Mouse (Mus musculus) hindbrain, embryonic 10.5 days (tissue): ENCODE data around the gene Tgfbrap1. TPM values are rescaled to one million over a fixed set of nuclear protein-coding genes. Genes with fewer than 3 reads are reported as not detected.
"Not testable (repeated sequence)": the region's sequence is repeated elsewhere in the genome, so short reads cannot be mapped to it uniquely, and the experiment has no call there.

Experiments used
- DNase-seq: peaks from one replicate; pipeline ENCODE4 v3.0.0-alpha.2; 2017; ENCODE audit warnings: low spot score
- H3K27ac ChIP-seq: fragments of 300-500 bp; sonication (generic); 2 replicates; pipeline ENCODE4 v1.5.1; 2016; ENCODE audit warnings: mild to moderate bottlenecking, moderate library complexity
- H3K27me3 ChIP-seq: fragments of 300-500 bp; sonication (generic); 2 replicates; pipeline ENCODE4 v1.6.1; 2016; ENCODE audit warnings: mild to moderate bottlenecking; ENCODE audit not compliant: poor library complexity, insufficient read depth, severe bottlenecking
- H3K36me3 ChIP-seq: fragments of 300-500 bp; sonication (generic); 2 replicates; pipeline ENCODE4 v1.6.1; 2016; ENCODE audit warnings: mild to moderate bottlenecking, moderate library complexity
- H3K4me1 ChIP-seq: fragments of 300-500 bp; sonication (generic); replicated peaks from 2 replicates; pipeline ENCODE4 v1.6.1; 2016; ENCODE audit warnings: mild to moderate bottlenecking
- H3K4me3 ChIP-seq: fragments of 300-500 bp; sonication (generic); 2 replicates; pipeline ENCODE4 v1.5.1; 2016; ENCODE audit warnings: mild to moderate bottlenecking, moderate library complexity
- H3K9me3 ChIP-seq: fragments of 300-500 bp; sonication (generic); 2 replicates; pipeline ENCODE4 v1.6.1; 2016; ENCODE audit warnings: mild to moderate bottlenecking, moderate library complexity
- WGBS: fragments of 180-500 bp; shearing (Covaris S2); methylation state at CpG from one replicate; pipeline ENCODE4 v1.1.7; 2016; 5-methylcytosine and 5-hydroxymethylcytosine counted together
- polyA plus RNA-seq: library from polyadenylated mRNA; unstranded; fragments of >200 nt; fragmentation: Nextera tagmentation; extraction: Ambion mirVana; gene quantifications from 2 replicates; pipeline ENCODE4 v1.2.1, GENCODE M21; 2016

Tgfbrap1 gene
- polyA plus RNA-seq, 1 experiment from 2014 or later, result 16.3 TPM

GRCm38 (mm10) chr1:43051903-43052302 lies 46.5 kb downstream of the Tgfbrap1 start:
- 95% methylated on average over 5 of the region's 5 CpGs for WGBS
- Histone ChIP-seq H3K4me3 (no peak overlapping the region), H3K4me1 (no peaks in the 10 kb centered on the region), H3K27ac (no peak overlapping the region), H3K9me3 (no peaks in the 10 kb centered on the region), H3K27me3 (no peaks in the 10 kb centered on the region), H3K36me3 (peaks cover 87% of the 10 kb centered on the region)
- no peak for DNase-seq

GRCm38 (mm10) chr1:43047811-43048210 lies 50.6 kb downstream of the Tgfbrap1 start:
- 88% methylated on average over 10 of the region's 10 CpGs for WGBS
- DNase-seq, result no peak

DNA sequence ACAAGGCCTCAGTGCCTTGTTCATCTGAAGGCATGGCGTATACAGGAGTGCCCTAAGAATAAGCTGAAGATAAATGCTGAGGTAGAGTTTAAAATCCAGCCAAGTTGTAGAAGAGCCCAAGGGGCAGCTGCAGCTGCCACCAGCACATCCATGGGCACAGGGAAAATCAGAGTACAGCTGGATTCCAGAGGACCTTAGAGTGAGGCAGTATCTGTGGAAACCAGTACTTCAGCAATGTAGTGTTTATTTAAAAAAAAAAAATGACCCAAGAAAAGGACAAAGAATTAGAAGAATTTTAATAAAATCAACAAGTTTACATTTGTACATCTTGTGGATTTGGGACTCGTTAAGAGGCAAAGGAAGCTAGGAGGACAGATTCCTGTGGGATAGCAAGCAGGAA lies 51.4 kb downstream of the Tgfbrap1 start:
- H3K9me3 ChIP-seq, result no peaks in the 10 kb centered on the region
- no peak overlapping the region for H3K4me3 ChIP-seq
- WGBS, result 88% methylated on average over 2 of the region's 2 CpGs
- peaks cover 40% of the 10 kb centered on the region for H3K36me3 ChIP-seq
- H3K27ac ChIP-seq, result no peak overlapping the region
- H3K4me1 ChIP-seq, result peaks cover 4% of the 10 kb centered on the region; the same call in 1 of the 2 replicates
- DNase-seq, result no peak
- no peaks in the 10 kb centered on the region for H3K27me3 ChIP-seq

More at GRCm38 (mm10) chr1:43047811-43048210, 50.6 kb downstream of the Tgfbrap1 start:
- Histone ChIP-seq H3K27me3 (no peaks in the 10 kb centered on the region), H3K9me3 (no peaks in the 10 kb centered on the region), H3K27ac (0 out of 2 replicates have a peak overlapping the region, but pooled peaks have one; percentile 16), H3K36me3 (peaks cover 46% of the 10 kb centered on the region), H3K4me1 (peaks cover 4% of the 10 kb centered on the region; the same call in 1 of the 2 replicates), H3K4me3 (no peak overlapping the region)

DNA sequence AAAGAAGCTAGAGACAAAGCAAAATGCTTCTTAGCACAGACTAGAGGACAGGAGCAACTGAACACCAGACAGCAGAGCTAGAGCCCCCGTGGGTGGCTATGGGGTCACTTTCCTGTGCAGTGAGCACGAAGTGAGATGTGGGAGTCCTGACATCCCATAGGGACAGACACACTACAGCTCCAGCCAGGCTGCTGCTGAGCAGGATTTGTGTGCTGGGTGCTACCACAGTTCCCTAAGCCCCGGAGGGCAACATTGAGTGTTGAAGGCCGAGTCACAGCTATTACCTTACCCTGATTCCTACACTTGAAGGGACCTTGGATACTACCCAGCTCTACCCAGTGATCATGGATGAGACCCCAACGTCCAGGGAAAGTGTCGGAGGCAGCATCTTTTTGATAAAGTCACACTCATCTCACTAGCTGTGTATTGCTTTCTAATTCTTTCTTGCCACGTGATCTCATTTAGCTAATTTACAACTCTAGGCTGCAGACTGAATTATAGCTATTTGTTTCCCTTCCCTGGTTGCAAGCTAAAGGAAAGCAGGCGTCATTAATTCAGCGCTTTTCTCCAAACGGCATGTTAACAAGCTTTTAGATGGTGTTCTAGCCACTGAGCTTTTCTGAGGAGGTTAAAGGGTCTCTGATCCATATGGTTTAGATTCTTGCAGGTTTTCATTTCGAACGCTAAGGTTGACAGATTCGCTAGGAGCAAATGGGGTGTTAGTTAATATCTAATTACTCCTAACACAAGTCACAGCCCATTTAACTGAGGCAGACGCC lies 53.0 kb downstream of the Tgfbrap1 start:
- H3K36me3 ChIP-seq, result peaks cover 24% of the 10 kb centered on the region
- peaks cover 4% of the 10 kb centered on the region; the same call in 1 of the 2 replicates for H3K4me1 ChIP-seq
- H3K4me3 ChIP-seq, result no peak overlapping the region
- no peaks in the 10 kb centered on the region for H3K9me3 ChIP-seq
- 79% methylated on average over 14 of the region's 14 CpGs for WGBS
- no peaks in the 10 kb centered on the region for H3K27me3 ChIP-seq
- no peak overlapping the region for H3K27ac ChIP-seq
- DNase-seq, result no peak

DNA sequence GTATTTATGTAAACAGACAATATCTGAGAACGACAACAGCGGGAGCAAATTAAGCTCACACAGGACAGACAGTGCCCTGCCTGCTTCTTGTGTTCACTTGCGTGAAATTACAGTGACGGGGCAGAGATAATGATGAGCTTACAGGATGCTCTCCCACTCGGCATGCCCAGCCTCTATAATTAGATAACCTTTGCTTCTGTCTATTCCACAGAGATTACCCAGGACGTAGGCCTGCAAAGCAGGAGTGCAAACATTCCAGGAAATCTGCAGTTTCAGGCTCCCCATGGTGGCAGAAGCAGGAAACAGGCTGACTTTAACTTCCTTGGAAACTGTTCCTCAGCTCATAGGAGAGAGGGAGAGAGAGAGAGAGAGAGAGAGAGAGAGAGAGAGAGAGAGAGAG lies 56.2 kb downstream of the Tgfbrap1 start:
- WGBS, result 66% methylated on average over 6 of the region's 6 CpGs
- Histone ChIP-seq H3K27ac (no peak overlapping the region), H3K36me3 (no peaks in the 10 kb centered on the region), H3K4me3 (no peak overlapping the region), H3K4me1 (peaks cover 4% of the 10 kb centered on the region; the same call in 1 of the 2 replicates), H3K9me3 (no peaks in the 10 kb centered on the region), H3K27me3 (no peaks in the 10 kb centered on the region)
- DNase-seq, result no peak

GRCm38 (mm10) chr1:43036014-43036413 lies 62.4 kb downstream of the Tgfbrap1 start:
- Histone ChIP-seq H3K36me3 (no peaks in the 10 kb centered on the region), H3K4me3 (no peak overlapping the region), H3K27me3 (no peaks in the 10 kb centered on the region), H3K4me1 (no peaks in the 10 kb centered on the region), H3K27ac (no peak overlapping the region), H3K9me3 (no peaks in the 10 kb centered on the region)
- no peak for DNase-seq
- WGBS, result 84% methylated on average over 7 of the region's 7 CpGs

- WGBS, result 87% methylated on average over 7 of the region's 7 CpGs
- not testable (repeated sequence) for H3K4me1 ChIP-seq, H3K9me3 ChIP-seq, H3K36me3 ChIP-seq, DNase-seq, H3K4me3 ChIP-seq, H3K27ac ChIP-seq, H3K27me3 ChIP-seq
These were observed 83.2 kb downstream of the Tgfbrap1 start for GRCm38 (mm10) chr1:43015153-43015685.

DNA sequence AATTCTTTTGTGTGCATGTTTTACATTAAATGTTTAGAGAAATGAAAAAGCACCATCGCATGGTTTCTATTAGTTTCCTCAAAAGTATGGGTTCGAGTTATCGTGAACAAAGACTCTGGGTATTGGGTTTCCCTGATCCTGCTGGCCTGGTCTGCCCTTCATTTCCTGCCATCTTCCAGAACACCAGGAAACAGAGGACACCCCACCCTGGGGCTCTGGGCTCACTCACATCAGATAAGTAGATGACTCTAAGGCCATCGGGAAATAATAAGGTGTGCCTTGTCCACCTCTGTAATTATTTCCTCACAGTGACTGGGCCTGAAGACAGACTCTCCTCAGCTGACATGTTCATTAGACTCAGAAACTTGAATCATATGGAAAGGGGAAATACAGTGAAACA lies 88.0 kb downstream of the Tgfbrap1 start:
- Histone ChIP-seq H3K36me3 (no peaks in the 10 kb centered on the region), H3K9me3 (no peaks in the 10 kb centered on the region), H3K27me3 (peaks cover 10% of the 10 kb centered on the region; the same call in 1 of the 2 replicates), H3K27ac (no peak overlapping the region), H3K4me3 (no peak overlapping the region), H3K4me1 (peaks cover 13% of the 10 kb centered on the region)
- DNase-seq, result no peak
- 82% methylated on average over 4 of the region's 4 CpGs for WGBS

DNA sequence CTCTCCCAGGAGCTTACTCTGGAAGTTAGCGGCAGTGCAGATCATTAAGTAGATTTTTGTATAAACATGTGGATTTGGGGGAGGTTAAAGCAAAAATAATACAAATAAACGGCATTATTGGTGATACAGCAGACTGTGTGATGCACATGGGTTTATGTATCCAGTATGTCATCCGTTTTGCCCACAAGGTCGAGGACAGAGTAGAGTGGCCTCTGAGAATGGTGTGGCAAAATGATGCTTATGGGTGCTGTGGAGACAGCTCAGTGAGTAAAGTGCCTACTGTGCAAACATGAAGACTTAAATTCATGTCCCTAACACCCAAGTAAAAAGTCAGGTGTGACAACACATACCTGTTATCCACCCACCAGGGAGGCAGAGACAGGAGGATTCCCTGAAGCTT lies 91.9 kb downstream of the Tgfbrap1 start:
- 76% methylated on average over 4 of the region's 4 CpGs for WGBS
- Histone ChIP-seq H3K27ac (peak overlapping the region; percentile 57; the same call in 1 of the 2 replicates), H3K4me1 (peaks cover 15% of the 10 kb centered on the region), H3K36me3 (no peaks in the 10 kb centered on the region), H3K27me3 (peaks cover 10% of the 10 kb centered on the region; the same call in 1 of the 2 replicates), H3K9me3 (no peaks in the 10 kb centered on the region), H3K4me3 (peak overlapping the region; percentile 30)
- no peak for DNase-seq

- Histone ChIP-seq H3K27ac (peak overlapping the region; percentile 57; the same call in 1 of the 2 replicates), H3K9me3 (no peaks in the 10 kb centered on the region)
These were observed 92.4 kb downstream of the Tgfbrap1 start for GRCm38 (mm10) chr1:43006051-43006514.

More at GRCm38 (mm10) chr1:43006051-43006514, 92.4 kb downstream of the Tgfbrap1 start:
- DNase-seq, result peak; percentile 66
- Histone ChIP-seq H3K4me3 (peak overlapping the region; percentile 30), H3K36me3 (no peaks in the 10 kb centered on the region), H3K27me3 (peaks cover 10% of the 10 kb centered on the region; the same call in 1 of the 2 replicates), H3K4me1 (peaks cover 15% of the 10 kb centered on the region)
- 38% methylated on average over 13 of the region's 13 CpGs for WGBS

Other genes starting within 250 kb of the Tgfbrap1 start
- gene Mrps9, start 247.4 kb downstream of the Tgfbrap1 start, polyA plus RNA-seq, result 49.6 and 53.8 TPM in 2 replicates
- gene Gpr45, start 145.8 kb downstream of the Tgfbrap1 start, polyA plus RNA-seq, result 13.0 and 13.1 TPM in 2 replicates
- 34.9 and 42.1 TPM in 2 replicates for gene AI597479, start 73 bp upstream of the Tgfbrap1 start, polyA plus RNA-seq
- gene Fhl2, start 98.3 kb upstream of the Tgfbrap1 start, polyA plus RNA-seq, result 7.6 and 11.2 TPM in 2 replicates